Mouse (Mus musculus): ENCODE measurements around the gene Nenf.
A peak's percentile ranks its signal among the peaks of the same experiment; 100 is the strongest.

Gene Nenf

DNA sequence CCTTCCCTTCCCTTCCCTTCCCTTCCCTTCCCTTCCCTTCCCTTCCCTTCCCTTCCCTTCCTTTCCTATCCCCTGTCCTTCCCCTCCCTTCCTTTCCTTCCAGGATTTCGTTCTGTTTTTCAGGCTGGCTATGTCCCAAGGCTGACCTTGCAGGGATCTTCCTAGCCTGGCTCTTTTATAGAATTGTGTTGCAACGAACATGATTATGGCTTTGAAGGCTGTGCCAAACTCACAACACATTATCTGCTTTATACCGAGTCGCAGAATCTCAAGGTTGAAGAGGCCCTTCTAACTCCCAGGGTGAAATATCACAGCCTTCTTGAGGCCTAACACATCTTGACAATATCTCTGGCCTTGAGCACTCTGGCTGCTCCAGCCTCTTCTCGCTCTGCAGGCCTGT lies 692 bp upstream of the Nenf start:
- DNase-seq (ENCODE audit: low spot score) = peak; percentile 47

DNA sequence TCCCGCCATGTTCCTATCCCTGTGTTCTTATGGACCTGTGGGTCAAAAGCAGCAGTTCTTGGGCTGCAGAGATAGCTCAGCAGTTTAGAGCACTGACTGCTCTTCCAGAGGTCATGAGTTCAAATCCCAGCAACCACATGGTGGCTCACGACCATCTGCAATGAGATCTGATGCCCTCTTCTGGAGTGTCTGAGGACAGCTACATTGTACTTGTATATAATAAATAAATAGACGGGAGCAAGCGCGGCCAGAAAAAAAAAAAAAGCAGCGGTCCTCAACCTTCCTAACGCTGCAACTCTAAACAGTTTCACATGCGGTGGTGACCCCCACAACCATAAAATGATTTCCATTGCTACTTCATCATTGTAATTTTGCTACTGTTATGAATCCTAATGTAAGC lies 1.2 kb downstream of the Nenf start:
- DNase-seq (ENCODE audit: low spot score) = no peak

DNA sequence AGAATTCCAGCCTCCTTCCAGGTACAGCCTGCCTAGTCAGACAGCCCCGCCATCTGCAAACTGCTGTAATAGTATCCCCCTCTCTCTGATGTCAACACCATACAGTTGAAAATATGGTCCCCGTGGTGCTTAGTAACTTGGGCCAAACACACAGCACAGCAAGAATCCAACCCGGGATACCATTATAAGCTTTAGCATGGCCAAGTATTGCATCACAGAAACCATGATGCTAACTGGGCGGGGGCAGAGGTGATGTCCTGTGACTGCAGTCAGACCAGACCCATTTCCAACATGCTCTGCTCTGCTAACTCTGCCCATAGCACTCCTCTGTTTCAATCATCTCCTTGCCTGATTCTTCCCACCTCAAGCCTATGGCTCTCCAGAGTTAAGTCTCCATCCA lies 4.1 kb downstream of the Nenf start:
- DNase-seq (ENCODE audit: low spot score) = no peak

DNA sequence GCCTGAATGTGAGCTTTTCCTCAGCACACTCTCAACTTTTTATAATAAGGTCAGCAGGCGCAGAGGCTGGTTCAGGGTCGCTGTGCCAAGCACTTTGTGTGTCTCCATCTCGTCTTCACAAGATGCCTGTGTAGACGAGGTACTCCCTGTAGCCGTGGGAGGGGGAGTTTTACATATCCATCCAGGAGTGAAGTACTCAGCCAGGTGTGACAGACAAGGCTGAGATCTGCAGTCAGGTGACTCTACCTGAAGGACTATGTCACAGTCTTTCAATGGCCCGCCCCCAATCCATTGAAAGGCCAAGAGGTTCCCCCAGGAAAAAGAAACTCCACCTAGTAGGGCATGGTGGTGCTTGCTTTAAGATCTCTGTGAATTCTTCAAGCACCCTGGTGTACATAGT lies 4.8 kb downstream of the Nenf start:
- no peak for DNase-seq (ENCODE audit: low spot score)

DNA sequence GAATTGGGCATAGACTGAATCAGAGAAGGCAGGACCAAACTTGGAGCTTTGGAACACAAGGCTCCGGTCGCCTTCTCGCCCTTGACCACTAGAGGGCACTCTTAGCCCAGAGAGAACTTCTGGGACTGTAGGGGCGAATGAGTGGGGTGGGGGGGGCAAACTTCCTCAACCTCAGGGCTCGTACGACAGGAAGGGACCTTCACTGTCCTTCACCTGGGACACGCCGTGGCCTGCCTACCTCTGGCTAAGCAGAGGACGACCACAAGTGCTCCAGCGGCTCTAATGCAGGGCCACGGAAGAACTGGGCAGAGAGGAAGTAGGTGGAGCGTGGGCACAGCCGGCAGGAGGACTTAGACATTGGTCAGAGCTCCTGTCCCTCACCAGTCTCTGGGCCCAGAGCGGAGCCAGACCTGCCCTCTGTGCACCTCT lies 5.5 kb downstream of the Nenf start:
- peak; percentile 89 for DNase-seq (ENCODE audit: low spot score)

DNA sequence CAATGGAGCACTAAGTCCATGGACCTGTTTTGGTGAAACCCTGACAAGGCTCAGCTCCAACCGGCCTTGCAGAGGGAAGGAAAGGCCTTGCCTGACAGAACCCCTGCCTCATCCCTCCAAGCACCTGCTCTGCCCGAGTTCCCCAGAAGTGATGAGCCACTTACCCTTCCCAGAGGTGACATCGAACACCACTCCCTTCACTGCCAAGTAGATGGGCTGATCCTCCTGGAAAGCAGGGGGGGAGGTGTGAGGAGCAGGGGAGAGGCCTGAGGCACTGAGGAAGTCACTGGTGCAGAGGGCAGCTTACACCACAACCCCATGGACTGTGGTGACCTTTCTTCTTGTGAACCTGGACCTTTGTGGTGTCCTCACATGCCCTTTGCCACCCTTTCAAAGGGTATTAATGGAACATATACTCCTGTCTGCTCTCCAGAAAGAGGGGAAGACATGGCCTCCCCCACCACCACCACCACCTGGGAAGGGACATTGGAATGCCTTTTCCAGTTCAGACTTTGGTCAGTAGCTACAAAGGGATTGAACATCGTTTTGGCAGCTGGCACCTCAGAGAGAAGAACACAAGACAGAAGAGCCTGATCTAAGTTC lies 6.6 kb downstream of the Nenf start:
- DNase-seq (ENCODE audit: low spot score) = no peak

DNA sequence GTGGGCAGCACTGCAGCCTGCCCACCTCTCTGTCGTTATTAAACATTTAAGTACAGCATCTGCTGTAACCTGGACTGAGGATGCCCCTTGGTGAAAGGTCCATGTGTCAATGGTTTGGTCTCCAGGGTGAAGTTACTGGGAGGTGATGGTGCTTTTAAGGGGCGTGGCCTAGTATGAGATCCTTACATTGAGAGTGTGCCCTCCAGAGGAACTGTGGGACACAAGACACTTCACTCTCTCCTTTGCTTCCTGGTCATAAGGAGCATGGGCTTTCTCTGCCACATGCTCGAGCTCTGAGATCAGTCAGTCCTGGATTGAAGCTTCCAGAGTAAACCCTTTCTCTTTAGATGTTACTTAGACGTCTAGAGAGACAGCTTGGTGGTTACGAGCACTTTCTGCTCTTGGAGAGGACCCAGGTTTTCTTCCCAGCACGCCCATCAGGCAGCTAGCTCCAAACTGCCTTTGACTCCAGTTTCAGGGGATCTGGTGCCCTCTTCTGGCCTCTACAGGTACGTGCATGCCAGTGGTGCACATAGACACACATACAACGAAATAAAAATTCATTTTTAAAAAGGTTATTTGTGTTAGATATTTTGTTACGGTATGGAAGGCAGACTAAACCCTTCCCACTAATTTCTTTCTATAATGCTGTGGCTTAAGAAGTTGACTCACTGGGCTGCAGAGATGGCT lies 10.1 kb downstream of the Nenf start:
- DNase-seq (ENCODE audit: low spot score) = no peak

DNA sequence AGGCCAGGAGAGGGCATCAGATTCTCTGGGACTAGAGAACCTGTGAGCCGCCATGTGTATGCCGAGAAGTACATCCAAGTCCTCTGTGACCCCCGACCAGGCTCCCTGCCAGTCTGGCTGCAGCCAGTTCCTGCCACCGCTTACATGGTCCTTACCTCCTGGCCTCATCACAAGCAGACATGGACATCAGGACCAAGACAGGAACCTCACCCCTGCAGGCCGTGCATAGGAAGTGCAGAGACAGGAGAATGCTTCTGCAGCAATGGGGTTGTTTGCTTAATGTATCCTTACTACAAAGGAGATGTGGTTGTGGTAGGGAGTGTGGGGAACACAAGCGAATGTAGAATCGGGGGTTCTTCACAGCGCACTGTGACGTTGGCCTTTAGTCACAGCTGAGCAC lies 11.7 kb downstream of the Nenf start:
- DNase-seq (ENCODE audit: low spot score) = no peak

DNA sequence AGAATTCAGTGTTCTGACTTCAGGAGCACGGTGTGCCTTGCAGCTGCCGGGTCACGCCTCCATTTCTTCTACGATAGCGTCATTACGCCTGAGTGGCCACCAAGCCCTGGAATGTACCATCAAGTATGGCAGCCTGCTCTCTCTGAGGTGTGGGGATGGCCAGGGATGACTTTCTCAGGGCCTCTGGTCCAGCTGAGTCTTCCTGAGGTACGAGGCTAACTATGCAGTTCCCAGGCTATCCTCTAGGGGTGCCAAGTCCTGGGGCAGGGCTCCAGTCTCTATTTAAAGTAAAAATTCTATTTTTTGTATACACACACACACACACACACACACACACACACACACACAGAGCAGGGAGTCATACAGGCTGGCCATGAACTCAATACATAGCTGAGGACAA lies 12.4 kb downstream of the Nenf start:
- DNase-seq (ENCODE audit: low spot score) = no peak

DNA sequence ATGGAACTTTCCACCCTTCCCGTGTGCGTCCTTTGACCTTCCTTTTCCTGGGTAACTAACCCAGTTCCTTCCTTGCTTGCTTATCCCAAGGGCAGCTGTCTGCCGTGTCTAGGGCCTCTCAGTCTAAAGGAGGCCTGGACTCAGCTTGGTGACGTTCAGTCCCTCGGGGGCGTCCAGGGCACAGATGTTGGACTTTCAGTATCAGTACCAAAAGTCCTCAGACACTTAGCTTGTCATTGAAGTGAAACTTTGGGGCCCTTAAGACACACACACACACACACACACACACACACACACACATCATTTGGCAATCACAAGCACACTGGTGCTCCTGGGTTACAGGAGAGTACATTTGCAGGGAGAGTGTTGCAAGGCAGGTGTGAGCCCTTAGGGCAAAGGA lies 13.8 kb downstream of the Nenf start:
- DNase-seq (ENCODE audit: low spot score) = no peak

DNA sequence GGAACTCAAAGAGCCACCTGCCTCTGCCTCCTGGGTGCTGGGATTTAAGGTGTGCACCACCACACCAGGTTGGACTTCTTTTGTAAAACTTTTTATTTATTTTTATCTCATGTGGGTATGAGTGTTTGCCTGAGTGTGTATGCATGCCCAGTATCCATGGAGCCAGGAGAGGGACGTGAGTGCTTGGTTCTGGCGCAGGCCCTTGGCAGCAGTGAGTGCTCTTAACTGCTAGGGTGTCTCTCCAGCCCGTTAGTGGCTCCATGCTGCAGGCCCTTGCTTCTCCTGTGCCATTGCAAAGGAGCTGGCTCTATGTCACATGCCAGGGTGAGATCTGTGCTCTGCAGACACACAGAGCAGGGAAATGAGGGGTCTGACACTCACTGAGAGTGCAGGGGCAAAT lies 14.3 kb downstream of the Nenf start:
- DNase-seq (ENCODE audit: low spot score) = no peak

DNA sequence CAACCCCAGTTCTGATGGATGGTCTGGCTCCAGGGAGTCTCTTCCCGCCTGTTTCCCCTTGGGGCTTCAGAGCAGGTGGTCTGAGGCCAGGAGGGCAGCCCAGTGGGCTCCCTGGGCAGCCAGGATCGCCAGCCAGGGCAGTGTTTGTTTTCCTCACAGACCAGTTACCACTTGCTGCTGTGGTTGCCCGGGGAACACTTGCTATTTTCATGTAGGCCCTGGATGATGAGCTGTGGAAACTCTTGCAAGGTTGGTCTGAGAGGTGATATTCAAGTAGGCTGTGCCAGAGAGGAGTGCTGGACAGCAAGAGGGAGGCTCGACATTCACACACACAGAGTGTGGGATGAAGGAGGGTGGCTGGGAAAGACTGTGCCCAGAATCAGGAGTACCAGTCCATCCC lies 16.1 kb downstream of the Nenf start:
- no peak for DNase-seq (ENCODE audit: low spot score)

DNA sequence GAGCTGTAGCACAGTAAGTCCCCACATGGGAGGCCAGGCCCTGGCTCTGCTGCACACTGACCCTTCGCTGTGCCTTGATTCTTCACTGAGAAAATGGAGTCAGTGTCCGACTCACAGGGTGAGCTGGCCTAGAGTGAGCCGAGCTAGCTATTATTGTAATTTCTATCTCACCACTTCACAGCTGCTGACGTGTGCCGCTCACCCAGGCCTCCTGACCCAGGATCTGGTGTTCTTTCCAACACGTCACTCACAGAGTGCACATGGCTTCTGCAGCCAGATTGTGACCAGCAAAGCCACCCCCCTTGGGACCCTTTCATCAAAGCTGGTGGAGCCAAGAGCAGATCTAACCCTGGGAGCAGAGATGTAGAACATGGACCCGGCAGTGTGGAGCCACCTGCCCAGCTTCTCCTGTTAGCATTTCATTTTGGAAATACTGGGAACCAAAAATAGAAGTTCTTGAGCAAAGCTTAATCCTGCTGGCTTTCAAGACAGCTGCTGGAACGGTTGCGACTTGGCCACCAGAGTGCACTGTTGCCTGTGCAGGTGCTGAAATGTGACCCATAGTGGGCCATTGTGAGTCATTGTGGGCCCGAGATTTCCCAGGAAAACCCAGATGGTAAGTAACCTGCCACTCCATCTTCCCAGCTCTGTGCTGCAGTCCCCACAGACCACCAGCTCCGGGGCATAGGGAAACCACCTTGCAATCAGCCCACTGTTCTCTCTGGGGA lies 18.6 kb downstream of the Nenf start:
- DNase-seq (ENCODE audit: low spot score) = peak; percentile 56

DNA sequence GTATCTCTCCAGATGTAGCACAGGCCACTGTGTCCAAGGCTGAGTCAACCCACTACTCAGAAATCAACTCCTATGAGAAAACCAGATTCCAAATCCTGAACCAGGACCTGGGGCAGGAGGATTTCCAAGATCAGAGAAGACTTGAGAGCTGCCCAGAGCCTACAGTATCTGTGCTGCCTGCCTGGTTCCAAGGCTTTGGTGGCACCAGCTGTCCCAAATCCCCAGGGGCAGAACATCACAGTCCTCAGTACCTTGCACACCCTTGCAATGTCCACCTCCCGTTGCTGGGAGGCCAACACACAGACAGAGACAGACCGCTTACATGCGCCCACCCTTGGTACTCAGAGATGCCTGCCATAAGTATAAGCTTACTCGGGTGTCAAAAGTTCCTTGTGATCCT lies 19.7 kb downstream of the Nenf start:
- no peak for DNase-seq (ENCODE audit: low spot score)

DNA sequence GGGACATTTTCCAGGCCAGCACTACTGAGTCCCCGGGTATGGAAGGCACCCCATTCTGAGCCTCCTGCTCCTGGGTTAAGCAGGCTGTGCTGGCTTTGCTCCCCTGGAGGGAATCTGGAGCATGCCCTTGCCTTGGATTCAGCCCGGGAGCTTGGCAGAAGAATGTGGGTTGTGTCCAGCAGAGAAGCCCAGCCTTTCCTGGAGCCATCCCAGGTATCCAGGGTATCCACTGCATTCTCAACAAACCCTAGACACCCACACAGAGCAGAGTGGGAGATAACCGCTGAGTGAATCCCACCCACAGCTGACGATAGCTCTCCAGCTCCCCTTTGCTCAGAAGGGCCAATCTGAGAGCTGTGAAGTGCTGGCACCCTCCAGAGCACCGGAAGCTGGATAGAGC lies 21.5 kb downstream of the Nenf start:
- peak; percentile 56 for DNase-seq (ENCODE audit: low spot score)

DNA sequence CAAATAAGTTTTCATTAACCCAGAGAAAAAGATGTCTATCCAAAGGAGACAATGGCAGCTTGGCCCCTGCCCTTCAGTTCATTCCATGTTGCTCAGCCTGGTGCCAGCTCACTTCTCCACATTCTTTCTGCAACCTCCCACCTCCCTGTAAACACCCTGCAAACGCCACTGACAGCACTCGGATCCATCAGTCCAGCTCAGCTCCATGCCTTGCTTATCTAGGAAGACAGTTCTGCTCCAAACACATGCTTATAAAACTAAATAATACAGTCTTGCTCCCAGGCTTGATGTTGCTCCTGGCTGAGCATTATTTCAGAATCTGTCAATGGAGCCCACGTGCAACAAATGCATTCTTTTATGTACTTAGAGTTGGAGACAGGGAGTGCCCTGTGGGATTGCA lies 22.2 kb downstream of the Nenf start:
- no peak for DNase-seq (ENCODE audit: low spot score)

DNA sequence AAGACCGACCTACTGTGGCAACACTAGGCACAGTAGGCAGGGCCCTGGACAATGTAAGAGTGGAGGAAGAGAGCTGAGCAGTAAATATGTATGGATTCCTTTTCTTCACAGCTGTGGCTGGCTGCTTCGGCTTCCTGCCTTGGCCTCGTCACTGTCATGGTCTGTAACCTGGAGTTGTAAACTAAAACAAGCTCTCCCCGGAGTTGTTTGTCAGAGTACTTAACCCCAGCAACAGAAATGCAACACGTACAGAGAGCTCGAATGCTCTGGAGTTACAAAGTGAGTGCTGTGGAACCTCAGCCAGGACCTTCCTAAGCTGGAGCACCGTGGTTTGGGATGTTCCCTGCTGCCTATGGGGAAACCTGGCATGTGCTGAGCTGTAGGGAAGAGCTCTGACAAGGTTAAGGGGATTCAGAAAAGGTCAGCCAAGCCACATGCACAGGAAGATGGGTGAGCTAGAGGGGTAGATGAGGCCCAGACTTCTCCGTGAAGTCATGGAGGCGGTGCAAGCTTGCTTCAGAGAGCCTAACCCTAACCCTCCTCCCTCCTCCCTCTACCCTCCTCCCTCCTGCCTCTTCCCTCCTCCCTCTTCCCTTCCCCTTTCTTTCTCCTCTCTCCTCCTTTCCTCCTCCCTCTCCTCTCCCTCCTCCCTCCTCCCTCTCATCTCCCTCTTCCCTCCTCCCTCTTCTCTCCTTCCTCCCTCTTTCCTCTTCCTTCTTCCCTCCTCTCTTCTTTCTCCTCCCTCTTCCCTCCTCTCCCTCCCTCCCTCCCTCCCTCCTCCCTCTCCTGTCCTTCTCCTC lies 23.8 kb downstream of the Nenf start:
- DNase-seq (ENCODE audit: low spot score) = no peak

DNA sequence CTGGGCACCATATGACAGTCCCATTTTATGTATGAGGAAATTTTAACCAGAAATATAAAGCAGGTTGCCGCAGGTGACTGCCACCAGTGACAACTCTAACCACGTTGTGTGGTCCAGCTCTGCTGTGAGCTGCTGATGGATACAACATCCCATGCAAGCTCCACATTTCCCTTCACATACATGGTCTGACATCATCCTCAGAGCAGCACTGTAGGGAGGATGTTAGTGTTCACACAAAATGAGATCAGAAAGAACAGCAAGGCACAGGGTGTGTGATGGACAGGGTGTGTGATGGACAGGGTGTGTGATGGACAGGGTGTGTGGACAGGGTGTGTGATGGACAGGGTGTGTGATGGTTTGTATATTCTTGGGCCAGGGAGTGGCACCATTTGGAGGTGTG lies 24.9 kb downstream of the Nenf start:
- no peak for DNase-seq (ENCODE audit: low spot score)

DNA sequence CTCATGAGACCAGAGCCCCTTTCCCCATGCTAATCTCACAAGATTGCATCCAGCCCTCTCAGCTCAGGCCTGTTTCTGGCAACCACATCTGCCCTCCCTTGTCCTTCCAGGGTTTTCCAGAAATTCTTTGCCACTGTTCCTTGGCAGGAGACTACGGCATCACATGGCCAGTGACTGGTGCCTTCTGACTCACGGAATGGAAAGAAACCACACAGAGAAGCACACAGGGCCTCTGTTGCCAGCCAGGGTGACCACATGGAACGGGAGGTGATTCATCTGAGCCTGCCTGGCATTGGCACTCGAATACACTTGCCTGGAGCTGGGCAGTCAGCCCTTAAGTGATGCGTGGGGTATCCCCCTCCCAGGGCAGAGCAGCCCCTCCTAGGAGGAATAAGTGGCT lies 25.6 kb downstream of the Nenf start:
- DNase-seq (ENCODE audit: low spot score) = peak; percentile 52

DNA sequence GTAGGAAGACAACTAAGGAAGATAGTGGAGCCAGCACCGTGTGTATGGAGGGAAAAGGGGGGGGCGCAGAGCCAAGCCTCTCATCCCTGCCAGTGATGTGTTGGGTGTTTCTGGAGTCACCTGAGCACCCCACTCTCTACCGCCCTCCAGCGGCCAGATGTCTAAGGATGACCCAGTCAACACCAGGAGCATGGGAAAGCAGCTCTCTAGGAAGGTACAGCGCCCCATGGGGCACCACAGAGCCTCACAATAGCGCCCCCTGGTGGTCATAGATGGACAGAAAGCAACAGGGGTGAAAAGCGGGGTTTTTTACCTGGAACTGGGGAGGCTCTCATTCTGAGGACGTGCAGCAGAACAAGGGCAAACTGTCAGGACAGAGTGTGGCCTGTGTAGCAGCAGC lies 29.2 kb downstream of the Nenf start:
- peak; percentile 77 for DNase-seq (ENCODE audit: low spot score)

DNA sequence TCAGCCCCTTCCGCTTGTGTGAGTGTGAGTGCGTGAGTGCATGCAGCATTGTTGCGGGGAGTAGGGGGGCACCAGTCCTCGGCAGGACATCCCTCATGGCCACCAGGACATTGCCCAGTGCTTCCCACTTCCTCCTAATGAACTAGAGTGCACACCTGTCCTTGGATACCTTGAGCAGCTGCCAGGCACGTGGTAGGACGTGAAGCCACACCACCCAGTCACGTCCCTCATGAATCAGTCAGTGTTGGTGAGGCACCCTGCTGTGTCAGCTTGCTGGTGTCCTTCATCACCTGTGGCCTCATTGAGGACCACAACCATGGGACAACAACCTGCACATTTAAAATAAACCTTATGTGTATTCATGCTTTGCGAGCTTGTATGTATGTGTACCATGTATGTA lies 33.5 kb downstream of the Nenf start:
- DNase-seq (ENCODE audit: low spot score) = no peak

DNA sequence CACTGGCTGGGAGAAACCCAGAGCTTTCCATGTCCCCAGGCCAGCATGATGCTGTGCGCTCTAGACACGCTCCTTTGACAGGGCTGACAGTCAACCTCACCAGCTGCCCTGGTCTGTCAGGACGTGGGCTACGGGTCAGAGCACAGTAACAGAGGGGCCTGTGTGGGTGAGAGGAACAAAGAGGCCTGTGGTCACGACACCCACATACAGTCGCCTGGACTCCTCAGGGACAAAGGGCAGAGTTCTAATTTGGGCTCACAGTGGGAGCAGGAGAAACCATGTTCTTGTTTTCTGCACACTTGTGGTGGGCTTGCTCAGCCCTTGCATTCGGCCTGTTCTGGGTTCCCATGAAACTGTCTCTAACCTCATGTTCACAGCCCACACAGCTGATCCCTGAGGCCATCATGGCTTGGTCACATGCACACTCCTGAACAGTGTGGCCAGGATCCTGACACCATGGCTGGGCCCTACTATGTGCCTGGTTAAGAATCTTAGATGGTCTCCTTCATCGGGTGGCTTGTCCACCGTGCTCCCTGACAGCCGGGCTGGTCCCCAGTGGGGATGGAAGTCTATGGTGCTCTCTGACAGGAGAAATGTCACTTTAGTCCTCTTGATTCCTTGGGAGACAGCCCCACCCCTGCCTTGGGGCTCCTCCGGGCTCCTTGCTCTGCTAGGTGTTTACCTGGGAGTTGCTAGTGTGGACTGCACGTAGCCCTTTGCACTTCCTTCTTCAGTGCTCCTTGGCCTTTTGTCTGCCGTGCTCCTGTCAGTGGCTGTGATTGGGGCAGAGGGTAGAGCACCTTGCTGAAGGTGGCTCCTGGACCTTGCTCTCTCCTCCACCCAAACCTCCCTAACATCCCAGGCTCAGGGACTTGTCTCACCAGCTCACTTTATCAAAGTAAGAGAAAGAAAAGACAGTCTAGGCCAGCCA lies 34.6 kb downstream of the Nenf start:
- no peak for DNase-seq (ENCODE audit: low spot score)

Measured in urinary bladder, postnatal 14 days (tissue).